Mouse (Mus musculus): ENCODE results near the gene Smcp.

The Smcp gene

GRCm38 (mm10) chr3:92598429-92598828 lies 9.6 kb upstream of the Smcp start:
- Histone ChIP-seq H3K4me1 (replicated peaks; ENCODE audit: low read depth, low read length) (no peaks in the 10 kb centered on the region), H3K9me3 (ENCODE audit: low read length) (no peaks in the 10 kb centered on the region), H3K27me3 (ENCODE audit: insufficient read depth, low read length) (no peaks in the 10 kb centered on the region), H3K36me3 (ENCODE audit: insufficient read depth, low read length) (no peaks in the 10 kb centered on the region), H3K4me3 (replicated peaks; ENCODE audit: low read length) (no peak overlapping the region)
- TF ChIP-seq NANOG (IDR thresholded peaks at IDR 0.05; ENCODE audit: borderline replicate concordance, low read length) (no peak), CTCF (conservative IDR thresholded peaks at IDR 0.05; ENCODE audit: low read length) (no peak), POU5F1 (IDR thresholded peaks at IDR 0.05; ENCODE audit: borderline replicate concordance, low read length) (no peak)

- no peaks in the 10 kb centered on the region for H3K4me1 ChIP-seq (replicated peaks; ENCODE audit: low read depth, low read length)
- H3K4me3 ChIP-seq (replicated peaks; ENCODE audit: low read length), result no peak overlapping the region
- H3K36me3 ChIP-seq (ENCODE audit: insufficient read depth, low read length), result no peaks in the 10 kb centered on the region
- TF ChIP-seq POU5F1 (IDR thresholded peaks at IDR 0.05; ENCODE audit: borderline replicate concordance, low read length), result no peak
- no peak for TF ChIP-seq NANOG (IDR thresholded peaks at IDR 0.05; ENCODE audit: borderline replicate concordance, low read length)
- TF ChIP-seq CTCF (conservative IDR thresholded peaks at IDR 0.05; ENCODE audit: low read length), result no peak
- no peaks in the 10 kb centered on the region for H3K27me3 ChIP-seq (ENCODE audit: insufficient read depth, low read length)
- no peaks in the 10 kb centered on the region for H3K9me3 ChIP-seq (ENCODE audit: low read length)
These were observed 1.6 kb downstream of the Smcp start for GRCm38 (mm10) chr3:92587190-92587589.

- H3K27me3 ChIP-seq (ENCODE audit: insufficient read depth, low read length), result no peaks in the 10 kb centered on the region
- H3K36me3 ChIP-seq (ENCODE audit: insufficient read depth, low read length), result no peaks in the 10 kb centered on the region
- H3K4me1 ChIP-seq (replicated peaks; ENCODE audit: low read depth, low read length), result no peaks in the 10 kb centered on the region
- H3K9me3 ChIP-seq (ENCODE audit: low read length), result no peaks in the 10 kb centered on the region
- H3K4me3 ChIP-seq (replicated peaks; ENCODE audit: low read length), result no peak overlapping the region
- TF ChIP-seq CTCF (conservative IDR thresholded peaks at IDR 0.05; ENCODE audit: low read length) (no peak), NANOG (IDR thresholded peaks at IDR 0.05; ENCODE audit: borderline replicate concordance, low read length) (no peak), POU5F1 (IDR thresholded peaks at IDR 0.05; ENCODE audit: borderline replicate concordance, low read length) (no peak)
These were observed 3.7 kb downstream of the Smcp start for GRCm38 (mm10) chr3:92585055-92585454.

- TF ChIP-seq POU5F1 (IDR thresholded peaks at IDR 0.05; ENCODE audit: borderline replicate concordance, low read length) (no peak), CTCF (conservative IDR thresholded peaks at IDR 0.05; ENCODE audit: low read length) (no peak), NANOG (IDR thresholded peaks at IDR 0.05; ENCODE audit: borderline replicate concordance, low read length) (no peak)
- H3K4me1 ChIP-seq (replicated peaks; ENCODE audit: low read depth, low read length), result no peaks in the 10 kb centered on the region
- no peaks in the 10 kb centered on the region for H3K27me3 ChIP-seq (ENCODE audit: insufficient read depth, low read length)
- H3K9me3 ChIP-seq (ENCODE audit: low read length), result no peaks in the 10 kb centered on the region
- H3K4me3 ChIP-seq (replicated peaks; ENCODE audit: low read length), result no peak overlapping the region
- H3K36me3 ChIP-seq (ENCODE audit: insufficient read depth, low read length), result no peaks in the 10 kb centered on the region
These were observed 5.5 kb downstream of the Smcp start for GRCm38 (mm10) chr3:92583164-92583826.

- TF ChIP-seq POU5F1 (IDR thresholded peaks at IDR 0.05; ENCODE audit: borderline replicate concordance, low read length) (no peak), CTCF (conservative IDR thresholded peaks at IDR 0.05; ENCODE audit: low read length) (no peak), NANOG (IDR thresholded peaks at IDR 0.05; ENCODE audit: borderline replicate concordance, low read length) (no peak)
- Histone ChIP-seq H3K4me3 (replicated peaks; ENCODE audit: low read length) (no peak overlapping the region), H3K27me3 (ENCODE audit: insufficient read depth, low read length) (no peaks in the 10 kb centered on the region), H3K36me3 (ENCODE audit: insufficient read depth, low read length) (no peaks in the 10 kb centered on the region), H3K4me1 (replicated peaks; ENCODE audit: low read depth, low read length) (no peaks in the 10 kb centered on the region), H3K9me3 (ENCODE audit: low read length) (no peaks in the 10 kb centered on the region)
These were observed 9.3 kb downstream of the Smcp start for GRCm38 (mm10) chr3:92579508-92579907.

- Histone ChIP-seq H3K27me3 (ENCODE audit: insufficient read depth, low read length) (no peaks in the 10 kb centered on the region), H3K4me3 (replicated peaks; ENCODE audit: low read length) (no peak overlapping the region), H3K9me3 (ENCODE audit: low read length) (no peaks in the 10 kb centered on the region), H3K36me3 (ENCODE audit: insufficient read depth, low read length) (no peaks in the 10 kb centered on the region), H3K4me1 (replicated peaks; ENCODE audit: low read depth, low read length) (no peaks in the 10 kb centered on the region)
- no peak for TF ChIP-seq NANOG (IDR thresholded peaks at IDR 0.05; ENCODE audit: borderline replicate concordance, low read length)
- TF ChIP-seq POU5F1 (IDR thresholded peaks at IDR 0.05; ENCODE audit: borderline replicate concordance, low read length), result no peak
- TF ChIP-seq CTCF (conservative IDR thresholded peaks at IDR 0.05; ENCODE audit: low read length), result no peak
These were observed 10.0 kb downstream of the Smcp start for GRCm38 (mm10) chr3:92578652-92579413.

- Histone ChIP-seq H3K4me3 (replicated peaks; ENCODE audit: low read length) (no peak within 1 kb of the TSS), H3K4me1 (replicated peaks; ENCODE audit: low read depth, low read length) (no peaks in the 10 kb centered on the region), H3K9me3 (ENCODE audit: low read length) (no peaks in the 10 kb centered on the region), H3K36me3 (ENCODE audit: insufficient read depth, low read length) (no peaks in the 10 kb centered on the region), H3K27me3 (ENCODE audit: insufficient read depth, low read length) (peaks cover 11% of the 10 kb centered on the region)
- TF ChIP-seq POU5F1 (IDR thresholded peaks at IDR 0.05; ENCODE audit: borderline replicate concordance, low read length), result no peak
- no peak for TF ChIP-seq NANOG (IDR thresholded peaks at IDR 0.05; ENCODE audit: borderline replicate concordance, low read length)
- TF ChIP-seq CTCF (conservative IDR thresholded peaks at IDR 0.05; ENCODE audit: low read length), result no peak
These were observed 15.3 kb downstream of the Smcp start, which contains the start of gene Ivl for GRCm38 (mm10) chr3:92573449-92574041. Ivl (minus strand) TSS chr3:92573735.

GRCm38 (mm10) chr3:92572514-92573155 lies 16.2 kb downstream of the Smcp start:
- Histone ChIP-seq H3K9me3 (ENCODE audit: low read length) (no peaks in the 10 kb centered on the region), H3K4me3 (replicated peaks; ENCODE audit: low read length) (no peak overlapping the region), H3K4me1 (replicated peaks; ENCODE audit: low read depth, low read length) (no peaks in the 10 kb centered on the region), H3K27me3 (ENCODE audit: insufficient read depth, low read length) (peaks cover 11% of the 10 kb centered on the region), H3K36me3 (ENCODE audit: insufficient read depth, low read length) (no peaks in the 10 kb centered on the region)
- TF ChIP-seq CTCF (conservative IDR thresholded peaks at IDR 0.05; ENCODE audit: low read length), result no peak
- no peak for TF ChIP-seq POU5F1 (IDR thresholded peaks at IDR 0.05; ENCODE audit: borderline replicate concordance, low read length)
- TF ChIP-seq NANOG (IDR thresholded peaks at IDR 0.05; ENCODE audit: borderline replicate concordance, low read length), result no peak
